Mouse (Mus musculus): ENCODE measurements around the gene Postn.

DNA sequence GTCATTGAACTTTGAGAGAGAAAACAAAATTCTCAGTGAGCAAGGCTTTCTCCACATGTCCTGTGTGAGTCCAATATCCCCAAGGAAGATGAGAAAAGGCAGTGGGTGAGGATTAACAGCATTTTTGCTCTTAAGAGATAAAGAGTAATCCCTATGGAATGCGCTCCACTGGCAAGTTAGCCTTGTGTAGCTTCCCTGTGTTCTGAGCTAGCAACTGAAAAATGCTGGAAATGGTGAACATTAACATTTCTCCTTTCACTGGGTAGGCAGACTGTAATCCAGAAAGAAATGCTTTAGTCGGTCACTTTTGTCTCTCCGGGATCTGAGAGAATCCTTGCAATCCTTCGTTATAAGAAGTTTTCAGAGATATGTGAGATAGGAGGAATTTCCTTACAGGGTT lies 70.8 kb downstream of the Postn start:
- TF ChIP-seq CTCF (IDR thresholded peaks at IDR 0.05; ENCODE audit: control insufficient read depth, insufficient read depth, low read length) = no peak
- TF ChIP-seq POLR2A (IDR thresholded peaks at IDR 0.05; ENCODE audit: borderline replicate concordance, control insufficient read depth, low read depth, low read length) = no peak

Measured in bone marrow, adult 2 months (tissue).